Mouse (Mus musculus): ENCODE data around the gene Trappc2l.

GRCm38 (mm10) chr8:122605367-122605766 lies 6.1 kb upstream of the Trappc2l start:
- no peak for TF ChIP-seq POLR2A (IDR thresholded peaks at IDR 0.05; ENCODE audit: insufficient read length, low read depth)
- TF ChIP-seq POLR2AphosphoS2 (IDR thresholded peaks at IDR 0.05; ENCODE audit: insufficient read length, low read depth), result no peak
- no peak for TF ChIP-seq MAX (IDR thresholded peaks at IDR 0.05; ENCODE audit: low read depth)

All from myocyte (in vitro differentiated cells).